Mouse (Mus musculus) NIH3T3 (cell line): ENCODE data around the gene Gli2.

Source experiments
- DNase-seq: peaks from one replicate; pipeline ENCODE4 v3.0.0-alpha.2; 2012; ENCODE audit warnings: low read depth

Gene Gli2

GRCm38 (mm10) chr1:119053402-119053841, at the start of gene Gli2:
Gli2 (minus strand) TSS chr1:119053619.
- peak; percentile 96 for DNase-seq

- DNase-seq, result no peak
These were observed 44.6 kb upstream of the Gli2 start for GRCm38 (mm10) chr1:119097921-119098521.

- peak; percentile 82 for DNase-seq
These were observed 40.3 kb upstream of the Gli2 start for GRCm38 (mm10) chr1:119093739-119094138.

- DNase-seq, result no peak
These were observed 36.6 kb upstream of the Gli2 start for GRCm38 (mm10) chr1:119089887-119090620.

- peak; percentile 83 for DNase-seq
These were observed 34.1 kb upstream of the Gli2 start for GRCm38 (mm10) chr1:119087539-119087938.

- DNase-seq, result peak; percentile 35
These were observed 32.4 kb upstream of the Gli2 start for GRCm38 (mm10) chr1:119085771-119086170.

GRCm38 (mm10) chr1:119083468-119083921, 30.1 kb upstream of the Gli2 start:
- DNase-seq, result peak; percentile 76

- DNase-seq, result peak; percentile 72
These were observed 29.0 kb upstream of the Gli2 start for GRCm38 (mm10) chr1:119082231-119082991.

GRCm38 (mm10) chr1:119077933-119078332, 24.5 kb upstream of the Gli2 start:
- no peak for DNase-seq

GRCm38 (mm10) chr1:119076333-119076732, 22.9 kb upstream of the Gli2 start:
- no peak for DNase-seq

- DNase-seq, result no peak
These were observed 22.5 kb upstream of the Gli2 start for GRCm38 (mm10) chr1:119075916-119076315.

GRCm38 (mm10) chr1:119075500-119075899, 22.1 kb upstream of the Gli2 start:
- no peak for DNase-seq

GRCm38 (mm10) chr1:119074910-119075309, 21.5 kb upstream of the Gli2 start:
- DNase-seq, result no peak

- no peak for DNase-seq
These were observed 20.5 kb upstream of the Gli2 start for GRCm38 (mm10) chr1:119073876-119074275.

GRCm38 (mm10) chr1:119064892-119065671, 11.7 kb upstream of the Gli2 start:
- DNase-seq, result no peak

- no peak for DNase-seq
These were observed 3.1 kb upstream of the Gli2 start for GRCm38 (mm10) chr1:119056491-119056890.

GRCm38 (mm10) chr1:119055801-119056200, 2.4 kb upstream of the Gli2 start:
- DNase-seq, result no peak

- peak; percentile 31 for DNase-seq
These were observed 1.0 kb upstream of the Gli2 start for GRCm38 (mm10) chr1:119054468-119054867.

- peak; percentile 72 for DNase-seq
These were observed 494 bp upstream of the Gli2 start for GRCm38 (mm10) chr1:119053872-119054354.

- DNase-seq, result peak; percentile 64
These were observed 715 bp downstream of the Gli2 start for GRCm38 (mm10) chr1:119052631-119053177.

- DNase-seq, result peak; percentile 72
These were observed 1.4 kb downstream of the Gli2 start for GRCm38 (mm10) chr1:119051938-119052551.
